Mouse (Mus musculus) adrenal gland (tissue): ENCODE measurements around the gene Osbpl8.

Source experiments
- intact Hi-C: fragments of 180-260 bp; cut with DNase I; formaldehyde crosslinking; loops from one replicate; pipeline ENCODE4 v1.15.1; 2025

Gene Osbpl8

DNA sequence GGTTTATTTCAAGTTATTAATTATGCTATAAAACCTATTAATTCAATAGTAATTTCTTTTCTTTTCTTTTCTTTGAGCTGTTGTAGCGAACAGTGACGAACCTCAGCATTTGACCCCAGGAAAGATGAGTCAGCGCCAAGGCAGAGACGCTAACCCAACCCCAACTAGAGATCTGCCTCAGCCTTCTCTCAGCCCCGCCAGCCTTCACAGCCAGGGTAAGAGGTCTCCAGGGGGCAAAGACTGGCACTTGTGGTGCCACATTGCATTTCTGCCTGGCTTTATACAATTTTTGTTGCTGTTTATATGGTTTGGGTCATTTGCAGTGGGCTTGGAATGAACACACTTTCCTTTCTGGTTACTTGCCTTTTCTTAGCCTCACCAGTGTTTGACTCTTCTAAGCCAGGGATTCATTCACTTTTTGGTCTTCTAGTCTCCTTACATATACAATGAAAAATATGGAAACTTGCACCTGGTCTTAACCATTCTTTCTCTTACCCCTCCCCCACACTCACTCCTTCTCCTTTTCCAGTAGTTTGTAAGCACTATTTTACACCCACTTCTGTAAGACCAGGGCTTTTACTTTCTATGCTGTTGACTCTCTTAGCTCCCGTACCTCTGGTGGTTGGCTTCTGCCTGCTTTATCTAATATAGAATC is 69.1 kb downstream of the Osbpl8 start:
- intact Hi-C loops, result no loop called here

GRCm38 (mm10) chr10:111234450-111235288 is 70.1 kb downstream of the Osbpl8 start:
- intact Hi-C loops, result no loop called here

- intact Hi-C loops, result no loop called here
These were observed 70.7 kb downstream of the Osbpl8 start for GRCm38 (mm10) chr10:111235289-111235570.

- intact Hi-C loops, result no loop called here
These were observed 72.9 kb downstream of the Osbpl8 start for GRCm38 (mm10) chr10:111237434-111237833.

DNA sequence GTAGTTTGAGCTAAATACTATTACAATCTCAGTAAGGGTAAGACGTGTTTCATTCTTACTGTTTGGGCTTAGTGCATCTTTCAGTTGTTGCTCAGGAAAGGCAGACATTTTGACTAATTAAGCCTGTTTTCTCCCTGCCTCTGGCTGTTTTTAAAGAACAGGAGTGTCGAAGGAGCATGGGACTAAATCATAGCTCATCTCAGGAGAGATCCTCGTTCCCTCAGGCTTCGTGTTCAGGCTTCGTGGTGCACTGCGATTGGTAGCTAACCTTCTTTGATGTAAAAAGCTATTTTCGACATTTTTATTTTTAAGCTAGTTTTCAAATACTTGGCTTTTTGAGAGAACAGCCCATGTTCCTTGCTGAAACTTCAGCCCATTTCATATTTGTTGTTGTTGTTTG is 78.1 kb downstream of the Osbpl8 start:
- intact Hi-C loops, result no loop called here

GRCm38 (mm10) chr10:111247609-111248008 is 83.1 kb downstream of the Osbpl8 start:
- intact Hi-C loops, result loop anchor here (5.0 kb wide), 1 partner anchor 35 kb away; no protein-coding TSS in a partner anchor

DNA sequence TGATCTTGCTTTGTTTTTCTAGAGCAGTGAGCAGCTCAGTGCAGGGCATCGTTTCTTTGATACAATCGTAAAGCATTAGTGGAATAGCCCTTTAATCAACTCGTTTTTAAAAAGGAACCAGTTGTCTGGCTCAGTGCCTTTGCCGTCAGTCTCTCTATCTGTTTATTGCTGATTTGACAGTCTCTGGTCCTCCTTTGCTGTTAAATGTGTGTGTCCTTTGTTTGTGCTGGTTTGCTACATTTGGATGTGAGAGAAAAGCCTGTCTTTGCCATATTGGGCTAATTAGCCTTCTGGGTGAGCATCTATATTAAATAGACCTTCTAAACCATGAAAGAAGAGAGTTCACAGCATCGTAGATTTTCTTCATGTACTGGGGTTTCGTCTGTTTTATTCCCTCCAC is 83.6 kb downstream of the Osbpl8 start:
- intact Hi-C loops, result loop anchor here (5.0 kb wide), 1 partner anchor 34 kb away; no protein-coding TSS in a partner anchor

- intact Hi-C loops, result no loop called here
These were observed 85.6 kb downstream of the Osbpl8 start for GRCm38 (mm10) chr10:111250192-111250591.

- intact Hi-C loops, result no loop called here
These were observed 87.1 kb downstream of the Osbpl8 start for GRCm38 (mm10) chr10:111251666-111252065.

GRCm38 (mm10) chr10:111255228-111255627 is 90.7 kb downstream of the Osbpl8 start:
- intact Hi-C loops, result no loop called here

DNA sequence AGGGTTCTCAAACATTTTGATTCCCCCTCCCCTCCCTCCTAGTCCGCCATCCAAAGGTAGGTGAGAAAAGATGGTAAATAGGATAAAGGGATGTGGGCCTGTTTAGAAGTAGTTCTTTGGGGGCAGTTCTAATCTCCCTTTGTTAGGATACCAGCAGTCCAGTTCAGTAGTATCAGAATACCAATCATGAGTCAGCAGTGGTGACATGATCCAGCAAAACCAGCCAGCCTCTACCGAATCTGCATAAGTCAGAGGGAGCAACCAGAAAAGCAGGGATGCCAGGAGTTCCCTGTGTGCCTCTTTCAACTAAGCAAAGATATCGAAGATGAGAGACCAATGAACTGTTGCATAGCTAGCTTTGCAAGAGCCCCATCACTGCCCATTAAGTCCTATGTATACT is 91.6 kb downstream of the Osbpl8 start:
- intact Hi-C loops, result no loop called here

DNA sequence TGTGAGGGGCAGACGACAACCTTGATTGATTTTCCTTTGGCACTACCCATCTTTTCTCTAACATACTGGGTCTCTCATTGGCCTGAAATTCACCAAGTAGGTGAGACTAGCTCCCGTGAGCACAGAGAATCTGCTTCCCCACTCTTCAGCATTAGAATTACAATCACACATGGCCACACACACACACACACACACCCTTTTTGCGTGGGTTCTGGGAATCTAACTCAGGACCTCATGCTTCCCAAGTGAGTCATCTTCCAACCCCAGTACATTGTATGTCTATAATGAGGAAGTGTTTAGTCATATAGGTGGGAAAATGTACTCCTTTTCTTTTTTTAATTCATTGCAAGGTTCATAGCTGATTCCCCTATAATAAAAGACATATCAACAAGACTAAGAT is 92.8 kb downstream of the Osbpl8 start:
- intact Hi-C loops, result no loop called here

- intact Hi-C loops, result no loop called here
These were observed 93.7 kb downstream of the Osbpl8 start for GRCm38 (mm10) chr10:111258256-111258655.

GRCm38 (mm10) chr10:111271687-111272086 is 107.1 kb downstream of the Osbpl8 start:
- intact Hi-C loops, result no loop called here

DNA sequence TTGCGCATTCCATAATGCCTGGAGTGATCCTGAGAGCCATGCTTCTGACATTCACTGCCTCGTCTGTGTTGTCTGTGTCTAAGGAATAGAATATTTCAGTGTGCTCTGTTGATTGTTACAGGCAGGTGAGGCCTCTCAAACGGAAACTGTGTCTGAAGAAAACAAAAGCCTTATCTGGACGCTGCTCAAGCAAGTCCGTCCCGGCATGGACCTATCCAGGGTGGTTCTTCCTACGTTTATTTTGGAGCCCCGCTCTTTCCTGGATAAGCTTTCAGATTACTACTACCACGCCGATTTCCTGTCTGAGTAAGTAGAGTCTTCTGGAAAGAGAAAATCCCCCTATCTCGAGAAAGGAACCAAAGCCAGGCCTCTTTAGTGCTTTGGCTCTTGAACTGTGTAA is 108.4 kb downstream of the Osbpl8 start:
- intact Hi-C loops, result no loop called here

DNA sequence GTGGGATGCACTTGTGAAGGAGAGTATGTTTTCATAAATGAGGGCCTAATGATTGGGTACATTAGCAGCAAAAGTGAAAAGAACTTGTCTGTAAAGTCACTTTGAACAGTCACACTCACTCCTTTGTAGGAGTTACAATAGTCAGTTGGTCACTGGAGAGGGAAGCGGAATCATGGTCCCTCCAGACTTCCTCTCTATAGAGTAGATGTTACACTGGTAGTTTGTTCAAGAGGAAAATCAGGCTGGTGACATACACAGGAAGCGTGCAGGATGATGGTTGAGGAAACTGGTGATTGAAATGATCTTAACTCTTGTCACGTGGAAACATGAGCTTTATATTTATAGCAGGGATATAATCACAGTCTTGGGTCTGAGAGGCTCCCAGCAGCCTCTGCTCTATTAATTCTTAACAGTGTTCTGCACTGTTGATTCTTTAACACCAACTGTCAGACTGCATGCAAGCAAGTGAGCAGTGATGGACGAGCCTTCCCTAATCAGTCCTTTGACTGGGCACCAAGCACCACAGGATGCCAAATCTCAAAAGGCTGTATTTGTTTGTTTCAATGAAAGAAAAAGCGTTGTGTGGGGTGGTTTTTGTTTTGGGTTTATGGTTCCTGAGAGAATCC is 109.0 kb downstream of the Osbpl8 start:
- intact Hi-C loops, result no loop called here

DNA sequence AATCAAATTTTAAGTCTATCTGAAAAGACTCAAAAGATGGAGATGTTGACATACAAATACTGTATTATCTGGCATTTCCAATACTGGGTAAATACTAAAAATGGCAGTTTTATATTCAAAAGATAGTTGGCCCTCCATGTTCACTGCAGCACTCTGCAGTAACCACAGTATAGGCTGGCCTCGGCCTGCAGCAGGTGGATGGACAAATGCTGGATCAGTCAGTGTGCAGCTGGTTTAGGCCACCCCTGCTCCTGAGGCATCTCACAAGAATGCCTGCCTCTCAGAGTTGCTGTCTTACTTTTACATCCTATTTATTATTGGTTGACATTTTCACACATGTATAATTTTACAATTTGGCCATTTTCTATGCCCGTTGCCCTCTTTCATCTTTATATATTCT is 111.3 kb downstream of the Osbpl8 start:
- intact Hi-C loops, result loop anchor here (5.0 kb wide), 1 partner anchor 49 kb away; no protein-coding TSS in a partner anchor

DNA sequence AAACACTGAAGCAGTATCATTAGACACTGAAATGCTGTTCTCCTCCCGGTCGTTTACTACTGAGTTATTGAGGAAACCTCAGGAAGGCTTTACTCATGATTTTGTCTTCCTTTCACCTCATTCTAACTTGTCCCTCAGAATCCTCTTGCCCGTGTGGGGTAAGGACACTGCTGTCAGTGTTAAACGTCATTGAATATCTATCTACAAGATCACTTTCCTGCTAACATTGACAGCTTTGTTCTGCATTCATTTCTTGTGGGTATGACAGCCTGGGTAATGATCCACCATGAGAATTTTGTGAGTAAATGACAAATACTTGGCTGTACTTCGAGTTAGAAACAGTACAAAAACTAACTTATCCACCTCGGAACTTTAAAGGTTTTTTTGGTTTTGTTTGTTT is 133.1 kb downstream of the Osbpl8 start:
- intact Hi-C loops, result loop anchor here (10.0 kb wide), 1 partner anchor 177 kb away; the partner anchor contains the start of gene Nap1l1

- intact Hi-C loops, result loop anchor here (10.0 kb wide), 1 partner anchor 176 kb away; the partner anchor contains the start of gene Nap1l1
These were observed 133.9 kb downstream of the Osbpl8 start, which contains the start of gene Bbs10 for GRCm38 (mm10) chr10:111298140-111299098. Gene Bbs10, plus strand, starts transcription at chr10:111298679.

GRCm38 (mm10) chr10:111299591-111299990 is 135.0 kb downstream of the Osbpl8 start:
- intact Hi-C loops, result loop anchor here (10.0 kb wide), 1 partner anchor 175 kb away; the partner anchor contains the start of gene Nap1l1

- intact Hi-C loops, result loop anchor here (5.0 kb wide), 2 partner anchors 191 to 656 kb away; no protein-coding TSS in a partner anchor
These were observed 136.5 kb downstream of the Osbpl8 start for GRCm38 (mm10) chr10:111301041-111301440.
